In genomic region chr8:105900180-105900940, GRCm38 (mm10) we compare ENCODE assay signal across 1 mouse cellular context.
TF ChIP-seq lines count a peak whose summit lies in the region.

TSS of gene Pskh1 (plus strand) at chr8:105900441.

TF ChIP-seq in MEL, 35 proteins besides CTCF, POLR2A, EP300 and RAD21 (continued from another document):
- peak; percentile 90 for TF ChIP-seq SIN3A (IDR thresholded peaks at IDR 0.05; ENCODE audit: low read length)
- no peak for TF ChIP-seq SMC3 (IDR thresholded peaks at IDR 0.05; ENCODE audit: low read depth, low read length)
- TF ChIP-seq ZMIZ1 (IDR thresholded peaks at IDR 0.05; ENCODE audit: low read depth, low read length) = peak; percentile 71; the same call in 1 of the 2 replicates
- no peak; the same call in 1 of the 2 replicates for TF ChIP-seq POLR2AphosphoS2 (IDR thresholded peaks at IDR 0.05; ENCODE audit: low read length)
- no peak for TF ChIP-seq MXI1 (IDR thresholded peaks at IDR 0.05; ENCODE audit: low read depth, low read length)
